Mouse (Mus musculus) spleen, adult 18-20 months (tissue): ENCODE data around the gene Ttc30a1.

Experiments
- DNase-seq, 2 experiments: peaks; one replicate each; pipeline ENCODE4 v3.0.0; 2022; ENCODE audit warnings: mixed read lengths in 2 of 2

The Ttc30a1 gene

DNA sequence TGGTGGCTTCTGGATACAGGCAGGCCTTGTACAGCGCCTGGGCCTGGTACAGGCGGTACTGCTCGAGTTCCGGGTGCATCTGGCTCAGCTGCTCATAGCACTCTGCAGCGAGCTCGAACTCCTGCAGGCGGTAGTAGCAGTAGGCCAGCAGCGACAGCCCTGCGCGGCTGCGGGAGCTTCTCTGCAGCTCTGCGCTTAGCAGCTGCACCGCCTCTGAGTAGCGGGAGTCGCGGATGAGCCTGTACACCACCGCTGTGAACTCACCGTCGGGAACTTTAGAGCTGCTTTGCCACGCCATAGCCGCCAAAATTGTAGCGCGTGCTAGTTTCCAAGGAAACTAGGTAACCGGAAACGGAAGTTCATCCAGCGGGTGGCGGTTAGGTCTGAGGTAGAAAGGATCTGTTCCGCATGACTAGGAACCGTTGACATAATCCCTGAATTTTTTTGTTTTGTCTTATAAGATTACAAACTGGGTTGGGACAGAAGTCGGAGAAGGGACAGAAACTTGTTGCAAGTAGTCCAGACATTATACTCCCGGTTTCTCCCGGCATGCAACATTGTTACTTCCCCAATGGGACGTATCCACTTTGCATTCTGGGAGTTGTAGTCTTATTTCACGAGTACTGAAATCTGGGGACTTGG, at the start of gene Ttc30a1:
Gene Ttc30a1 (minus strand): TSS at position 528 of the 642 bp plus-strand sequence.
- DNase-seq = peak; percentile 35 to 57

DNA sequence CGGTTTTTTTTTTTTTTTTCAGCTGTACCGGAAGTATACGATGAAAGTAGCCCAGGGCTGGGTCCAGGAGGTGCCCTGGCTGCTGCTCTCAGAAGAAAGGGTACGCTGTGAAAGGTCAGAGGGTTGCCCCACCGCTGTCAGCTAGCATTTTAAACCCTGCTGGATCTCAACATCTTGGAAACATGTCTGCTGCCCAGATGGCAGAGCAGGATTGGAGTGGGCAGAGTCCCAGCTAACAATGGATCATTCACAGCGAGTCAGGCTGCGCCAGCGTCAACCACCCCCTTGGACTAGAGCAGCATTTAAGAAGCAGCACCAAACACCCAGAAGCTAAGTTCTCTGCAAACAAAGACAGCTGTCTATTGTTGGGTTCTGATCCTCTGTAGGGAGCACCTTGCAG, 48.3 kb upstream of the Ttc30a1 start:
- no peak for DNase-seq

DNA sequence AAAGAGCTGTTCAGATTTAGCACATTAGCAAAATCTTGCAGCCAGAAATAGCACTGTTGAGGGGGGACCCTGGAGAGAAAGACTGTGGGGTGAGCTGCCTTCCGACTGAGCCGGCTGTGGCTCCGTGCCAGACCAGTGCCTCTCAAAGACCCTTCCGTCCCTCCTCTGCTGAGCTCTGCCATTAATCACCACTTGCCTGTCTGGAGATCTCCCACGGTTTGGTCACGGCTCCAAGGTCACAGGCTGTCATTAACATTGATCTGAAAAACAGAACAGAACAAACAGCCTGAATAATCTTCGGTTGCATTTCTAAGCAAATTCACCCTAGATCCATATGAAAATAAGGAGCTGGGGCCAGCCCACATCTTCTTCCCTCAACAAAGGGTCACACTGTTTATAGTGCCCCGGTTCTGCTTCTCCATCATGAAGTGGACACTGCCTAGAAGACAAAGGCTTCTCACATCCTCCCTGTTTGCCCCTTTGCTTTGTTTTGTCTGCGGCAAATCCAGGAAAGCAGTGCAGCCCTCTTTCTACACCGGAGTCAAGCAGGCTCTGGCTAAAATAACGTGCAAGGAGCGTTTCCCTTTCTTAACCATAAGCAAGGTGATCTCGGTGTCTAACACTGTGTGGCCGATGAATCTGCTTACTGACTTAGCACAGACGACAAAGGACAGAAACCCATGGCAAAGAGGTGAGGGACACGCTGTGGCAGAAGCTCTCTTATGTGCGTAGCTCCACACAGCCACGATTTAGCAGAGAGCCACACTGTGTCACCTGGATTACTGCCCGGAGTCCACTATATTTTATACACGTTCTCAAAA, 47.5 kb upstream of the Ttc30a1 start:
- DNase-seq = no peak

DNA sequence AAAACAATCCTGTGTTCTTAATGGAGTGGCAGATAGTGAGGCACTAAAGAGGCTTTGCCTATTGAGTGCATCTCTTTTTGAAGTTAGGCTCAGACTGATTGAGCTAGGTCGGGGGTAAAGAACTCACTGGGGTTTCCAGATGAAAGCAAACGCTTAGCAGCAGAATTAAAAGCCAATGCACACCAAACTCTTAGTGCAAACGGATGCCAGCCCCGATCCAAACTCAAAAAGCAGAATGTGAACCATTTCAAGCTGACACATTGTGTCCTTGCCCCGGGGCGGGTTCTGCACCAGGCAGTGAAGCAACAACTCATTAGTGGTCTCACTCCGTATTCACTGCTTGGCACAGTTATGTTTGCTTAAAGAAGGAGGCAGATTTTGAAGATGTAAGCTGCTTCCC, 35.1 kb upstream of the Ttc30a1 start:
- DNase-seq = no peak

DNA sequence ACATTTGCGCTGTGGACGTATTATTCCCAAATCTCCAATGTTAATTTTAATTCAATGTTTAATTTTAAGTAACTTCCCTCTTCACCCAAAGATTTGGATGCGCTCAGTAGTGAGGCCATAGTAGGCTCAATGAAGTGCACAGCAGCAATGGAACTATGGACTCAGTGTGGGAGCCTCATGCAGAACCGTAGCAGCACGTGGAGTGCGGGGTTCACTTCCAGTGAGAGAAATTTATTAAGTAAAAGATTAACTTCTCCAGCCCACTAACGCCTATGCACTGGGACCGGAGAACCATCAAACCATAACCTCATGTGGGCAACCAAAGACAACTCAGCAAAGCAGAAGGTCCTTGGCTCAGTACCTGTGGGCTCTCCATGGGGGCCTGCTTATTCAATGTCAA, 34.4 kb upstream of the Ttc30a1 start:
- DNase-seq = no peak

DNA sequence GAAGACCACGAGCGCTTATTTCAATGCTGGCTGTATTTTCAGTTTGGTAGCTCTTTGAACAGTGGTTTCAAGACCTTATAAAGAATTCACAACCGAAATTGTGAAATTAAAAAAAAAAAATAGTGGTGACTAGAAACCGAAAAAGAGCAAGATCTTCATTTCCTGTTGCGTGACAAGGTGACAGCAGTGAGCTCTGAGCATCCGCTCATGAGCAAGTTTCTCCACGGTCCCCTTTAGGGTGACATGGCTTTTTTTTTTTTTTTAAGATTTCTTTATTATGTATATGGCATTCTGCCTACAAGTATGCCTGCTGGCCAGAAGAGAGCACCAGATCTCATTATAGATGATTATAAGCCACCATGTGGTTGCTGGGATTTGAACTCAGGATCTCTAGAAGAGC, 33.7 kb upstream of the Ttc30a1 start:
- no peak for DNase-seq

DNA sequence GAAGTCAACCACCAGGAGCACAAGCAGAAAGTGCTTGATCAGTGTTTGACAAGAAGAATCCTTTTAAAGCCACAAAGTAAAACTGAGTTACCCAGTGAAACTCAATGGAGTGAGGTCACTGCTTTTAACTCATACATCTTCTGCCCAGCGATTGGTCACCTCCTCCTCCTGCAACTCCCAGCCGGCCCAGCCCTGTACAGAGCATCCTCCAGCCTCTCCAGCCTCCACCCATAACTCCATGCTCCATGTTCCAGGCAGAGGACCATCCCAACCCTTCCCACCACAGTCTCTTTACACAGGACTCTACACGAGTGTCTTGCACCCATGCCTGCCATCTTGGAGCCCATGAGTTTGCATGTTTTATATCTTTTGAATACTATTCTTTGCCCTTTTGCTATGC, 32.9 kb upstream of the Ttc30a1 start:
- DNase-seq = no peak

DNA sequence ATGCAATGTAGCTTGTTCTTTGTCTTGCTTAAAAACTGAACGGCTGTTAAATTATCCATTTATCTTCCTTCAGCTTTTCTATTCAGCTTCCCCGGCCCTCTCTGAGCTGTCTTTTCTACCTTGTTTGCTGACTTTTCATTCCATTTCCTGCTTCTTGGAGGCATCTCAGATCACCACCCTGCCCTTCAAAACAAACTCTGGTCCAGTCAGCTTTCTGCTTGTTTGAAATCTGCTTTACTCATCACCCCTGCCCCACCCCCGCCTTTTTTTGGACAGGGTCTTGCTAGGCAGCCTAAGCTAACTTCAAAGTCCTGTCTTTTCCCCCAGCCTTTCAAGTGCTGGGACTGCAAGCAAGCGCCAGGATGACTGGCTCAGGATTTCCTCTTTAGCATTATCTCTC, 24.4 kb upstream of the Ttc30a1 start:
- no peak for DNase-seq

DNA sequence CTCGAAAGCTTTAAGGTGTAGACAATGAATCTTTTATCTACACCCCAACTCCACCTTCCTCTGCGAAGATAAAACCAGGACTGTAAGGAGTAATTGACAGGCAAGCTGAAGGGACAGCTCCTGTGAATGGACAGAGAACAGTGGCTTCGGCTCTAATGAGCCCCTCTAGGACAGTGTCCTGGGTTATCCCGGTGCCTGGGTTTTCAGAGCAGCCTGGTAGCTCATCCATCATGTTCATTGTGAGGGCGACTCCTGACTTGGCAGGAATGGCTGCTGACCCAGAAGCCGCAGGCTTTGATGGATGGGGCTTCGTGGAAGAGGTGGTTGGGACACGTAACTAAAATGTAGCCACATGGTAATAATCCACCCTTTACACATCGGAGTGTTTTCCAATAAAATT, 21.1 kb upstream of the Ttc30a1 start:
- DNase-seq = no peak

DNA sequence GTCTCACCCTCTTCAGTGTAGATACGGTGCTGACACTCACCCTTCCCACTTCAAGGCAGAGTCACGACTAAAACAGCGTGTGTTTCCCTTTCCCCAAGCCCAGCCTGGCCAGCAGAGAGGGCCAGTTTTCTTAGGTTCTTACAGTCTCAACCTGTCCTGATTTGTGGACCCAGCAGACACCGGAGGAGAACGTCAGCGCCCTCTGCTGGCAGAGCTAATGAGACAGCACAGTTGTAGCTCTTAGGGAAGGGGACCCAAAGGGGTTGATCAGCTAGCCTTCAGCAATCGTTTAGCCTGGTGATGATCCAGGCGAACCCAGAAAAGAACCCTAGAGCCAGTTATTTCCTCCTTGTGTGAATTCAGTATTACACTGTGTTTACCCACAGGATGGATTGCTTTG, 19.6 kb upstream of the Ttc30a1 start:
- peak; percentile 29 to 64 for DNase-seq

DNA sequence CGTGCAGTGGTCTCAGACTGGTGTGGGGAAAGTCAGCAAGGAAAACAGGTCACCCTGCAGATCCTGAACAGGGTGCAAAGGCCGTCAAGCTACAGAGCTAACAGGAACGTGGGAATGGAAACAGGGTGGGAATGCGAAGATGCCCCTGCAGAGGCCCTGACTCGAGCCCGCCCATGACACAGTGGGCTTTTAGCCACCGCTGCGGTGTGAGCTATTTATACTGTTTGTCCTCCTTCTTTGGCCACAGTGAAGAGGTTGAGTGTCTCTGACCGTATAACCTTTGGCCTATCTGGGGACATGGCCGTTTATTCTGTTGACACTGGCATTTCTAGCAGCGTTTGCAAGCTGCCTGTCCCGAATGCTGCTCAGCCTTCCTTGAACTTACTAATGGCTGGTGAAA, 17.9 kb upstream of the Ttc30a1 start:
- no peak for DNase-seq

DNA sequence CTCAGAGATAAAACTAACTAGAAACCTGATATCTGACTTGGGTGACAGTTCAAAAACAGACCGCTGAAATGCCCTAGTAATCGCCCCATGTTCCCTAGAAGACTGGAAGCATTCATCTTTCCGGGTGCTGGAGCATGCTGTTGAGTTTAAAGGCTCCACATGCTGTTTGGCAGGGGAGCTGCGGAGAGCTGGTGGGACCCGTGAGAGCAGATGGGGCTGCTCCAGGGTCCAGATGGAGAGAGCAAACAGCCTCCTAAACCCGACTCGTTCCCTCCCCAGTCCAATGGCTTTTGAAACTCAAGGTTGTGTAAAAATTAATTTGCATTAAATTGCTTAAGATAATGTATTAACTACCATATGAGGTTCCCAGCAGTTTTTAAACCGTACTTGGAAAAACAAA, 16.9 kb upstream of the Ttc30a1 start:
- no peak for DNase-seq

DNA sequence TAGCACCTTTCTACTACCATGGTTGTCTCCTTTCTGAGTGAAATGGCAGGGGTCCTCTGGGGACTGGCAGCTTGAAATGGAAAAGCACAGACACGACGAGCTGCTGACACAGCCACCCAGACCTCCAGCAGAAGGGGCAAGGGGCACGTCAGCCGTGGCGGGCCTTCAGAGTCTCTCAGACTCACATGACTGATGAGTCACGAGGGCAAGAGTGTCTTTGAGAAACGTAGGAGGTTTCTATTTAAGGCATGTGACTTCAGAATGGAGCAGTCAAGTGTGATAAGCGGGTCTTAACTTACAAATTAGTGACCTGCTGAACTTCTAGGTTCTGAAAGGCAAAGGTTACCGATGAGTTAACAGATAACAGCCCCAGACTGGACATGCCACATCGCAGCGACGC, 16.0 kb upstream of the Ttc30a1 start:
- DNase-seq = no peak

DNA sequence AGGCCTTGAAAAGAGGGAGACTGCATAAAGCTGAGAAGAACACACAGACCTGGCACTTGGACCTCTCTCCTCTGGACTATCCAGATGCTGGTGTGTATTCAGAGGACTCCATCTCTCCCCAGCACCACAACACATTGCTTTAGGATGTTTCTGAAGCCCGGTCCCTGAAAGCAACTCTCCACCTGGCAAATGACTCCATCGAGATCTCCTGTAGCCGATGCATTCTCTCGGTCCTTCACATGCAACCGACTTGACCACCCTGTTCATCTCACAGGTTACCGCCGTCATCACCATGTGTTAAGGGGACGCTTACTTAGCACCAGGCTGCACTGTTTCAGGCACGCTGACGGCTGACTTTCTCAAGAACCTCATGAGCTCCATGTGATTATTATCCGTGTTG, 13.1 kb upstream of the Ttc30a1 start:
- no peak for DNase-seq

DNA sequence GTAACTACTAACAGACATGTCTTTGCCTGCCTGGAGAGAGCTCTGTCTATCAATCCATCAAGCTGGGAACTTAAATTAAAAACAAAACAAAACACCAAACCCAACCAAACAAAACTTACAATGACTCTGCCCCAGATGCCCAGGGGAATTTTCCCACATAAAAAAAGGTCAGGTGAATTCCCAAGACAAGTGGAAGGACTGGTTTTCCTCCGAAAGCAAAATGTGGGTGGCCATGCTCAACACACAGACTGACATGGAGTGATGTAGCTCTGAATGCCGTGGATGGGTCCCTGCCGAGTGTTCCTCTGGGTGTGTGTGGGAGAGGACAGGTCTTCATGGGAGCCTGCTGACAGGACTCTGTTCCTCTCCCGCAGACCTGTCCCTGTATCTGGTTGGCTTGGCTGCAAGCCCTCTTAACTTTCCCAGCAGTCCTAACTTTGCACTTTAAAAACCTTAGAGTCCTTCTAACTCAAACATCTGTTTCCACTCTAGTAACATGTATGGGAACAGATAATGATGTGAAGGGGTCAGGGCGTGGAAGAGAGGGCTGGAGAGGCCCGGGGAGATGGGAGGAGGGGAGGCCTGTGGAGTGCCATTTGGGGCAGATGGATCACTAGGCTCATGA, 9.9 kb upstream of the Ttc30a1 start:
- DNase-seq = no peak

DNA sequence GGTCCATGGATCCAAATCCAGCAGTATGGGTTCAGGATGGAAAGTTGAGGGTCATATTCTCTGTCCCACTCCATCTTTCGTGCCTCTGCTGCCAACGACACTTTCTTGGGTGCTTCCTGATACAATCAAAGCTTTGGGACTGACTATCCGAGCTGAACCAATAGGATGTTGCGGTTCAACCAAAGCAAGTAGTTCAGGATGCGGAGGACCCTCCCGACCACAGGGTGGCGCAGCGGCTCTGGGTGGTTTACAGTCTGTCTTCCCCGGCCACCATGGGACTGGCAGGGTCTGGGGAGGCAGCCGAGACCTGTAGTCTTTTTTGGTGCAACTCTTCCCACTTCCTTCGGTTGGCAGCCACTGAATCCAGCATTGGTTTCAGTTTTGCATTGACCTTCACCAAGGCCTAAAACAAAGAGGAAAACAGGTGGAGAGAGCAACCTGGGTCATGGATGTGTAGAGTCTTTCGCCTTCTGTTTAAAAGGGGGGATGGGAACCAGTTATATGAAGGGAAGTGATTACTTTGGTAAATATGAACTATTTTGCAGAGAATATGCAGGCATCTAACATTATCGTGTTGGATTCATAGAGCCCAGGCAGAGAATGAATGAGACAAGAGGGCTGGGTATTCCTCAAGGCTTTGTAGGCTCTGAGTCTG, 9.2 kb upstream of the Ttc30a1 start:
- DNase-seq = peak; percentile 21 to 55

DNA sequence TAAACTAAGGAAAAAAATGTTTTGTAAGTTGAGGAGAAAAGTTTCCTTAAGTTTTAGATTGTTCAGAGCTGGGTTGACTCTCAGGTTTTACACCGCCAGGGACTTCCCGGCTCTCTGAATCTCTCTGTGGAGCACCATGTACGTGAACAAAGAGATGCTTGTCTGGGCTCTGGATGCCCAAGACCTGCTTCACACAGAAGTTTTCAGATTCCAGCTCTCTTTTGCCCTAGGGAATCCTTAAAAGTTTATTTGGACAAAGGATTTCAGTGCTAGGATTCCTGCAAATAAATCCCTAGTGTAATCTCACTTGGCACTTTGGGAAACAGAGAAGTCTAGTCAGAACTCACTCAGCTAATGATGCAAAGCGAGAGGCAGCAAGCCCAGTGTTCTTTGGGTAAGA, 7.9 kb upstream of the Ttc30a1 start:
- no peak for DNase-seq

DNA sequence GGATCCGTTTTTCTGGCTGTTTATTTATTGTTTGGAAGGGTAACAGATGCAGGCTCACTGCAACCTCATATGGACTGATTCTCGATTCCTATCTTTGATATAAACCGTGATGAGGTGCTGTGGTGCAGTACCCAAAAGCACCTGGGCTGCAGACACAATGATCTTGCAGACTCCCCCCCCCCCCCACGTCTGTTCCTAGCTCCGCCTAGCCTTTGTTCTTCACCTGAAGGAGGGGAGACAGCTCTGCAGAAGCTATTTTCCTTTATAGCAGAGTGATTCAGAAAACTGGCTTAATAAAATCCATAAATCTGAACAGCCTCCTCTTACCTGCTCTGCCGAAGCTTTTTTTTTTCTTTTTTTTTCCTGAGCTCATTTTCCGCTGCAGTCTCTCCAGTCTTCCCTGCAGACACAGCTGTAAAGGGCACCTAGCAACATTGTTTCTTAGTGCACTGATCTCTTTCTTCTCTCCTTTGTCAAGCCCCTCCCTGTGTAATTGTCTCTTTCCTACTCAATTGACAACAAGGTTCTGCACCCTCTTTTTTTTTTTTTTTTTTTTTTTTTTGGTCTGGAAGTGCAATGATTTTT, 7.1 kb upstream of the Ttc30a1 start:
- DNase-seq = no peak

DNA sequence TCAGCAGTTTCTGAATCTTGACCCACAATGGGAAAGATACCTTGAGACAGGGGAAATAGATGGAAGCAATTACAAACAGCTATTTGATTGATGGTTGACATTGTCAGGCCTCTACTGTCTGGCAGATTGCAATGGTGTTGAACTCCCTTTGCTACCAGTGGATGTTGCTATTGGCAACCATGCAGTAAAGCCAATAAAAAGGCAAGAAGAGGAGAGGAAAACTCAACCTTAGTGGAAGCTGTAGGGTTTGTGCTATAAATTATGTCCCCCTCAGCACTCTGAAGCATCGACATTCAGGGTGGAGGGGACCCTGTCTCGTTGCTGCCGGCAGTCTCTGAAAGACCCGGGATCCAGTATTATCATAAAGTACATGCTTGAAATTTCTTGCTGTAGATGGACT, 6.6 kb upstream of the Ttc30a1 start:
- no peak for DNase-seq

DNA sequence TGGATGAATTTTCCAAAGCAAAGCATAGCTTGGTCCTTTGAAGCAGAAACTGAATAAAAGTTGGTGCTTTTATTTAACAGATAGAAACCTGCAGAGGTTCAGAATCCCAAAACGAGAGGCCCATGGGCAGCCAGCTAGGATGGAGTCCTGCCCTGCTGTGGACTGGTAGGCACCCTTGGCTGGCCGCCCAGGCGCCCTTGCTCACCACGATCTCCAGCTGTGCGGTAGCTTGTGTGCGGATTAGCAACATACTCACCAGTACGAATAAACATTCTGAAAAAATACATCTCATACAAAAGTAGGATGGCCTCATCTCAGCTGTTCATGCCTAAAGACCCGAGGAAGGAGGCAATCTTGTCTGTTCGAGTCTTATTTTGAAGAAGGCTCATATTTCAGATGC, 6.0 kb upstream of the Ttc30a1 start:
- DNase-seq = no peak

DNA sequence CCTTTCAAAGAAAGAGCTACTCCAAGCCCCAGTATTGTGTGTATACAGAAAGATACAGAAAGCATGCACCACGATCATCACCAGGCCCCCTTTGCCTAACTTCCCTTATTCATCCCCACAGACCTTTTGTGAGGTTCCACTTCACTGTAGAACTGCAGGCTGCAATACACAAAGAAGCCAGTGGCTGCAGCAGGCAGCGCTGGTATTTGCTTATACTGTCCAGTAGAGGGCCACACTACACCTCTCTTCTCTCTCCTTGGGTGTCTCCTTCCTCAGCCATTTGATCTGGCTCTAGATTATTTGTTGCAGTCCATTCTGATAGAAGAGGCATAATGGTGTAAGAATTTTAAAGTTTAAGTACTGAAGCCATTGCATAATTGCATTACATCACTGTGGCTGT, 3.4 kb upstream of the Ttc30a1 start:
- DNase-seq = peak in 1 of 2 experiments; percentile 27

DNA sequence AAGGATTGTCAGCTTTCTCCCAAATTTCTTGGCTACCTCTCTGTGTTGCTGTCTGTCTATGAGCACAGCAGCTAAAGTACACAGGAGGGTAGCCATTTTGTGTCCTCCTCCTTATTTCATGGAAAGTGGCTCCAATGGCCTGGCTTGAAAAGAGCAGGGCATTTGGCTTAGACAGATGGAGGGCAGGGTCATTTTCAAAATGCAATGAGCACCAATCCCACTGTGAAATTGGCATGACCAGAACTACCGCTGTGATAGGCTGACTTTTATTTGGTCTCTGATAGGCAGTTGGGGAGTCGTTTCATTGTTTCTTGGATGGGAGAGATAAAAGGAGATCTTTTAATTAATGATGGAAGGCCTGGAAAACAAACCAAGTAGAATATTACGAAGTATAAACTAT, 2.1 kb upstream of the Ttc30a1 start:
- DNase-seq = no peak

DNA sequence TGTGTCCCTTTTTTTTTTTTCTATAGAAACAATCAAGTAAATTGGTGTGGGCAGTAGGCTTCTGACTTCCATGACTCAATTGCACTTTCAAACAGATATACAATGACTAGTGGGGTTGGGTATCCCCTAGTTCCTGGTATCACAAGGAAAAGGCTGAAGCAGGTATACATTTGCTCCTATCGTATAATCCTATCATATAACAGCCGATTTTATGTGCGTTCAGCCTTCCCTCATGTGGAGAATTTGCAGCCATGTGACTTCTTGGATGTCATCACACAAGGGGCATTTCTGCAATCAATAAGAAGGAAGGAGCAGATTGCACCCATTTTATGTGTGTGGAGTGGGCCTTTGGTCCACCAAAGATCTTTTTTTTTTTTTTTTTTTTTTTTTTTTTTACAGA, 1.3 kb upstream of the Ttc30a1 start:
- DNase-seq = no peak
